Mouse (Mus musculus) embryonic fibroblast, embryonic 13.5 days (primary cell): ENCODE data around the gene Rpl9-ps1. TPM values are rescaled to one million over a fixed set of nuclear protein-coding genes. Genes with fewer than 3 reads are reported as not detected.

Experiments
- H3K27ac ChIP-seq: 2 replicates; pipeline ENCODE4 v1.5.1; 2012; ENCODE audit warnings: low read length, control low read depth, inconsistent platforms; ENCODE audit not compliant: insufficient read depth
- H3K4me1 ChIP-seq: 2 replicates; pipeline ENCODE4 v1.6.1; 2011; ENCODE audit warnings: low read length; ENCODE audit not compliant: control insufficient read depth, insufficient read depth
- H3K4me3 ChIP-seq: 2 replicates; pipeline ENCODE4 v1.5.1; 2011; ENCODE audit warnings: mild to moderate bottlenecking, control low read depth, low read length; ENCODE audit not compliant: insufficient read depth
- CTCF ChIP-seq: IDR thresholded peaks from 2 replicates; pipeline ENCODE4 v1.5.1; 2011; ENCODE audit warnings: mild to moderate bottlenecking, control low read depth, low read length, moderate library complexity, borderline replicate concordance; ENCODE audit not compliant: insufficient read depth
- POLR2A ChIP-seq: IDR thresholded peaks from 2 replicates; pipeline ENCODE4 v1.6.1; 2011; ENCODE audit warnings: low read depth, mild to moderate bottlenecking, control low read depth, low read length, moderate library complexity
- polyA plus RNA-seq: library from polyadenylated mRNA; stranded (reverse); fragments of >200 nt; gene quantifications from 2 replicates; pipeline ENCODE4 v1.2.4, GENCODE M21; 2011; ENCODE audit warnings: low read depth; ENCODE audit not compliant: missing spikeins, insufficient read length

The Rpl9-ps1 gene
- polyA plus RNA-seq, result not detected in 2 replicates

GRCm38 (mm10) chr11:83645521-83645920, at the start of gene Rpl9-ps1:
Gene Rpl9-ps1 (minus strand): TSS chr11:83645621.
- H3K4me3 ChIP-seq, result no peak within 1 kb of the TSS
- TF ChIP-seq CTCF, result no peak
- TF ChIP-seq POLR2A, result no peak
- H3K27ac ChIP-seq, result no peak within 1 kb of the TSS
- H3K4me1 ChIP-seq, result no peaks in the 10 kb centered on the region

- no peak overlapping the region for H3K4me3 ChIP-seq
- H3K4me1 ChIP-seq, result peaks cover 6% of the 10 kb centered on the region; the same call in 1 of the 2 replicates
- no peak overlapping the region for H3K27ac ChIP-seq
- no peak for TF ChIP-seq POLR2A
- no peak for TF ChIP-seq CTCF
Observed at GRCm38 (mm10) chr11:83692008-83692407, 46.6 kb upstream of the Rpl9-ps1 start.

GRCm38 (mm10) chr11:83689918-83690317, 44.5 kb upstream of the Rpl9-ps1 start:
- H3K27ac ChIP-seq, result peak overlapping the region; percentile 41; the same call in 1 of the 2 replicates
- no peak overlapping the region for H3K4me3 ChIP-seq
- H3K4me1 ChIP-seq, result peaks cover 6% of the 10 kb centered on the region; the same call in 1 of the 2 replicates

GRCm38 (mm10) chr11:83675665-83676064, 30.2 kb upstream of the Rpl9-ps1 start:
- no peak overlapping the region for H3K27ac ChIP-seq
- H3K4me3 ChIP-seq, result no peak overlapping the region
- H3K4me1 ChIP-seq, result no peaks in the 10 kb centered on the region; the same call in 1 of the 2 replicates
- no peak for TF ChIP-seq POLR2A
- TF ChIP-seq CTCF, result no peak

More at GRCm38 (mm10) chr11:83689918-83690317, 44.5 kb upstream of the Rpl9-ps1 start:
- no peak for TF ChIP-seq POLR2A
- no peak for TF ChIP-seq CTCF

GRCm38 (mm10) chr11:83671743-83672142, 26.3 kb upstream of the Rpl9-ps1 start:
- H3K4me3 ChIP-seq, result no peak overlapping the region
- TF ChIP-seq POLR2A, result no peak
- no peak overlapping the region for H3K27ac ChIP-seq
- H3K4me1 ChIP-seq, result no peaks in the 10 kb centered on the region; the same call in 1 of the 2 replicates

- Histone ChIP-seq H3K27ac (no peak overlapping the region), H3K4me1 (no peaks in the 10 kb centered on the region)
- TF ChIP-seq CTCF (no peak), POLR2A (no peak)
Observed at GRCm38 (mm10) chr11:83663532-83663931, 18.1 kb upstream of the Rpl9-ps1 start.

GRCm38 (mm10) chr11:83662204-83662603, 16.8 kb upstream of the Rpl9-ps1 start, which contains the start of gene Ccl4:
Gene Ccl4 (plus strand): TSS chr11:83662584.
- H3K4me1 ChIP-seq, result no peaks in the 10 kb centered on the region
- TF ChIP-seq CTCF (no peak), POLR2A (no peak)
- no peak within 1 kb of the TSS for H3K27ac ChIP-seq
- H3K4me3 ChIP-seq, result no peak within 1 kb of the TSS

More at GRCm38 (mm10) chr11:83663532-83663931, 18.1 kb upstream of the Rpl9-ps1 start:
- H3K4me3 ChIP-seq, result no peak overlapping the region

GRCm38 (mm10) chr11:83658797-83659196, 13.4 kb upstream of the Rpl9-ps1 start:
- no peak overlapping the region for H3K27ac ChIP-seq
- no peak overlapping the region for H3K4me3 ChIP-seq
- no peak for TF ChIP-seq CTCF
- TF ChIP-seq POLR2A, result no peak
- no peaks in the 10 kb centered on the region for H3K4me1 ChIP-seq

- no peak for TF ChIP-seq CTCF
- TF ChIP-seq POLR2A, result no peak
- Histone ChIP-seq H3K27ac (no peak overlapping the region), H3K4me1 (no peaks in the 10 kb centered on the region), H3K4me3 (no peak overlapping the region)
Observed at GRCm38 (mm10) chr11:83657508-83657907, 12.1 kb upstream of the Rpl9-ps1 start.

- H3K4me1 ChIP-seq, result no peaks in the 10 kb centered on the region
- no peak overlapping the region for H3K4me3 ChIP-seq
- H3K27ac ChIP-seq, result no peak overlapping the region
- no peak for TF ChIP-seq POLR2A
Observed at GRCm38 (mm10) chr11:83654606-83655005, 9.2 kb upstream of the Rpl9-ps1 start.
